Mouse (Mus musculus): ENCODE measurements around the gene Vcan.

The Vcan gene

DNA sequence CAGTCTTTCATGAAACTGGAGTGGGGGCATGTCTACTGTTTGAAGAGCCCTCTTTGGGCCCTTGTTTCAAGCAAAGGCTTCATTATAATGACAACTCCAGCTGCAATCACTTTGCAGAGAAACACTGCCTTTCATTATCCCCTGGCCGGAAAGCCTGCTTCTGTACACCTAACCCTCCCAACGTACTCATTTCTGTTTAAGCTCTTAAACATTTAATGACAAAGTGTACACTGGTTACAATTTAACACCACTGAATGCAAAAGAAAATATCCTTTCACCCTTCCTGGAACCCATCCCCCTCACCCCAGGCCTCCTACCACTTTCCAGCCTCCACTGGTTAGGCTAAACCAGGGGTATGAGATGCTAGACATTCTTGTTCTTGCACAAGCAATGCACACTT is 15.8 kb downstream of the Vcan start:
- no peak for DNase-seq (ENCODE audit: low read depth, low spot score)

- DNase-seq (ENCODE audit: low read depth, low spot score): no peak
Measured at GRCm38 (mm10) chr13:89720497-89720896, 21.8 kb downstream of the Vcan start.

- no peak for DNase-seq (ENCODE audit: low read depth, low spot score)
Measured at GRCm38 (mm10) chr13:89709497-89710201, 32.7 kb downstream of the Vcan start.

DNA sequence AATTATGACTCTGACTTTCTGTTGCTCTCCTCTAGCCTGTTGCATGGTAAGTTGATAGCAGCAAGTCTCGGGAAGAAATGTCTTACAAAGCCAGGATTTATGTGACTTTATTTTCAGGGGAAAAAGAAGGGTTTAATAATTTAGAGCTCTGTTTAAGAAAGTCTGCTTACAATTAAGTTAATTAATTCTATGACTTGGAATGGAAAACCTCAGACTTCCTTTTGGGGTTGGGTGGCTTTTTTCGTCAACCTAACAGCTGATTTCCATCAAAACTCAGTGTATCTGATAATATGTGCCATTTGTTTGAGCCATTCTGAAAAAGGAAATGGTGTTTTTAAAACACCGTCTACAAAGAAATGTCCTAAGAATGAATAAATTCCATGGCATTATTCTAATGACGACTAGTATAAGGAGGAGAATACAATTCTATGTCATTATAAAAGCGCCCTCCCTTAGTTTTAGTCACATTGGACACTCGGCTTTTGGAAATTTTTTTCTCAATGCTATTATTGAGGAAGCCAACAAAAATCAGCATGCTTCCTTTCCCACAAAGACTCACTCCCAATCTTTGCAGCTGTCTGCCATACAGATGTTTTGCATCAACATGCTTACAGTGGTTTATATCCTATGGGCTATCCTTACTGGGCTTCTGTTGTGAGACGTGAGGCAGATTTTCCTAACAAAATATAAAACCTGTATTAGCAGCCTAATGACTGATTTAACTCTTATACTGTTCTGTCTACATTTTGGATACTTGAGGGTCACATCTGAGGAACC is 34.0 kb downstream of the Vcan start:
- DNase-seq (ENCODE audit: low read depth, low spot score): no peak

DNA sequence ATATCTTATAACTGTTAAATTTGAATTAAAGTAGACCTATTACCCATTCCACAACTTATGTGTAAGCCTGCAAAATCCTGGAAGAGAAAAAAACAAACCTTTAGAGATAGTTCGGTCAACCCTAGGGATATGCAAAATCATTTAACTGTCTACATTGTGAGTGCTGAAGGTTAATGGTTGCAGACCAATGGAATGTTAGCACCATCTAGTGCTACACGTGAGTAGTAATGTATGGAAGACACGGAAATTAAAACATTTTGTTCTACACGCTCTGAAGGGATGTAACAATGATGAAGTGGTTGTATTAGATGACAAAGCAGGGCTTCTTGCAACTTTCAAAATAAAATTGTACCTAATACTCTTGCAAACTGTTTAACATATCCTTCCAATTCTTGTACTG is 39.9 kb downstream of the Vcan start:
- DNase-seq (ENCODE audit: low read depth, low spot score): no peak

GRCm38 (mm10) chr13:89699998-89700555 is 42.2 kb downstream of the Vcan start:
- DNase-seq (ENCODE audit: low read depth, low spot score): no peak

DNA sequence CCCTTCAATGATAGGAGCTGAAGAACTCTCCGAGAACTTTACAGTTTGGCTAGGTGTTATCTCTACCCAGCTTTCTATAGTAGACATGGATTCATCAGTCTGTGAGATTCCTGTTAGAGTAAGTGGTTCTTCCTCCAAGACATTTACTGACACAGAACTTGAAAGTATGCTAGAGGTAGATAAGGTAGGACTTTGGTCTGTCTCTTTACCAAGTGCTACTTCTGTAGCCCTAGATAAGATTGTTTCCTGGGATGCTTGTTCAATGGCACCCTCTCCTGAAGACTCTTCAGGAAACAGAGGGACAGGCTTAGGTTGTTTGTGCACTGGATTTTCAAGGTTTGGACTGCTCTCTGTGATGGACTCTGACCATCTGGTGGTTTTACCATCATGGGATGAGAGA is 49.7 kb downstream of the Vcan start:
- no peak for DNase-seq (ENCODE audit: low read depth, low spot score)

DNA sequence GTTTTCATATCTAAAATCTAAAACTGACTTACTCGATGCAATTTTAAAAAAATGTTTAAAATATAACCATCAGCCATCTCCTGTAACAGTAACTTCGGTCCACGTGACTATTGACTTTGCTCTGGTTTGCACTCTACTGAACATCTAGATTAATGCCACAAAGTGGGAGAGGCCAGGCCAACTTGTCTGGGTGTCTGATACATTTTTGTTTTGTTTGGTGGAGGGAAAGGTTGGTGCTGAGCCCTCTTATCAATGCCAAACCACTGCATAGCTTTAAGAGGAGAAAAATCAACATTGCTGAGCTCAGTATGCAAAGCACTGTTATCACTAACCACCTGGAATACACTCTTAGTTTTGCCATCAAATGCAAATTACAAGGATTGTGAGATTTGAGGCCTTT is 58.8 kb downstream of the Vcan start:
- no peak for DNase-seq (ENCODE audit: low read depth, low spot score)

GRCm38 (mm10) chr13:89682254-89682653 is 60.1 kb downstream of the Vcan start:
- DNase-seq (ENCODE audit: low read depth, low spot score): no peak

GRCm38 (mm10) chr13:89679756-89680155 is 62.6 kb downstream of the Vcan start:
- DNase-seq (ENCODE audit: low read depth, low spot score): no peak

- DNase-seq (ENCODE audit: low read depth, low spot score): no peak
Measured at GRCm38 (mm10) chr13:89670505-89670904, 71.8 kb downstream of the Vcan start.

GRCm38 (mm10) chr13:89668981-89669880 is 73.1 kb downstream of the Vcan start:
- DNase-seq (ENCODE audit: low read depth, low spot score): no peak

- DNase-seq (ENCODE audit: low read depth, low spot score): peak; percentile 16
Measured at GRCm38 (mm10) chr13:89668069-89668468, 74.2 kb downstream of the Vcan start.

GRCm38 (mm10) chr13:89661688-89662087 is 80.6 kb downstream of the Vcan start:
- no peak for DNase-seq (ENCODE audit: low read depth, low spot score)

DNA sequence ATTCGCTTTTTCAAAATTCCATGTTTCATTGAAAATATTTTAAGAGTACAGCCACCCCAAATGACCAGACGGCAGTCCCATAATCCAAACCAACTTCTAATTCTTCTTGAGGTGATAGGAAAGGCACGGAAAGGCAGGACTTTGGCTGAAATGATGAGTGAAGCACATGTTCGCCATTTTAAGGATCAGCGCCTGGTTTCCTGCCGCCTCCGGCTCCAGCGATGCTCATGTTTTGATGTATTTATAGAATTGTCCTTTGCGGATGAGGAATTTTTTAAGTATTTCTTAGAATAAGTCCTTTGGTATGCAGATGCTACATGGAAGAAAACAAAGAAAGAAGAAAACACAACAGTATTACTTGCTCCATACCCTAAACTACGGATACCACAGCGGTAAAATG is 85.3 kb downstream of the Vcan start:
- DNase-seq (ENCODE audit: low read depth, low spot score): no peak

DNA sequence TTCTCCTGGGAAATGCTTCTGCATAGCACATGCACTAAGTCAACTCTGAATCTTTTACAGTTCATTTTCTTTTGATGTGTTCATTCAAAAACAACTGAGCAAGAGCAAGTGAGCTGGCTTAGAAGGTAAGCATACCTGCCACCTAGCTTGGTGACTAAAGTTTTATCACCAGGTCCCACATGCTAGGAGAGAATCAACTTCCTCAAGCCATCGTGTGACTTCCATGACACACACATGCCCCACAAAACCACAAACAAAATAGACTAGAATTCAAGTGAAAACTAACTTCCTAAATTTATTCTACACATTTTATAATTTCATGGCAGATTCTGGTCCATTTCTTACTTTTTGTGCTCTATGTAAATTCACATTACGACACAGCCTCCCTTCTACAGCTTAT is 89.0 kb downstream of the Vcan start:
- no peak for DNase-seq (ENCODE audit: low read depth, low spot score)

DNA sequence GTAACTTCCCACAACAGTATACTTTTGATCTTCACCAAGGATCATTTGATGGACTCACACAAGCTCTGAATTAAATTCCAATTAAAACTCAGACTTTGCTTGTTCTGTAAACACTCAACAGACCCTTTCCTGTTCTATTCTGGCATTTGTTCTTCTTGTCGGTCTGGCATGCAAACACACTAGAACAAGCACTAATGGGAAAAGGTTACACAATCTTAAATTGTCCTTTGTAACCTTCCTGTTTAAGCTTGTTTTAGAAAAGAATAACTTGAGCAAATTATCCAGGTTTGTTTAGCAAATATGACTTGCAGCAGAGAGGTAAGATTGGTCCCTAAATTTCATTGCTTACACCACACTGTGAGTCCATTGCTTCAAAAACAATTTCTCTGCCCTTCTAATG is 89.5 kb downstream of the Vcan start:
- no peak for DNase-seq (ENCODE audit: low read depth, low spot score)

GRCm38 (mm10) chr13:89645589-89645988 is 96.7 kb downstream of the Vcan start:
- no peak for DNase-seq (ENCODE audit: low read depth, low spot score)

DNA sequence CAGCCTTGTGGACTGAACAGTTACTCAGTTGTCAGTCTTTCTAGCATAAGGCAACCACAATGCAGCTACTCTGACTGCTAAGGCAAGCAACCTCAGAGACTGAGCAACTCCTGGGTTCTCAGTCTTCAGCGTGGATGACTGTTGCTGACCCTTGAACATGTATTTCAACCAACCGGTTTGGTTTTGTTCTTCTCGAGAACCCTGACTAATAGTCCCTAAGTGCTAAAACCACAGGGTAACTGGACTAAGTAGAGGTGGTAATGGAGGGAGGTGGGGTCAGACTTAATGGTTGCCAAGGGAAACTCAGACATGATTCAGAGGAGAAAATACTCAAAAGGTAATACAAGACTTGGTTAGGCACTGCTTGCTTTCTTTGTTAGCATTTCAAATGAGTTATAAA is 105.3 kb downstream of the Vcan start:
- DNase-seq (ENCODE audit: low read depth, low spot score): no peak

DNA sequence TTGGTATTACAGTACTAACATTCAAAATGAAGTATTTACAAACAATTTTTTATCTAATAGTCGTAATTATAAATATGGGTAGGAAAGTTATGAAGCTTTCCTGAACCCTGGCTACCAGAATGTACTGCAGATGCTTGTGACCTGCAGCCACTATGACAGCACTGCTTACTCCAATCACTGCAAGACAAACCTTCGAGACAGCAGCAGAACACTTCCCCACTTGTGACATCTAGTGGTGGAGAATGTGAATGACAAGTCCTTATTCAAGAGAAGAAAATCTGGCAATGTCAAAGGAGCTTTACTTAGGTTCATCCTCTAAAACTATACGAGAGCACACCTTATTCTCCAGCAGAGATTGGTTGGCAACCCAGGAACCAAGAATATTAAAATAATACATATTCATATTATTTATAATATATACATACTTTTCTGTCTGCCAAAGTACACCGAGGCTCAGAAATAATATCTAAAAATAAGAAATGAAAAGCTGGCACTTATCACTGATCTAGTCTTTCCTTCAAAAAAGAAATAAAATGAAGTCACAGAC is 108.1 kb downstream of the Vcan start:
- DNase-seq (ENCODE audit: low read depth, low spot score): peak; percentile 29

DNA sequence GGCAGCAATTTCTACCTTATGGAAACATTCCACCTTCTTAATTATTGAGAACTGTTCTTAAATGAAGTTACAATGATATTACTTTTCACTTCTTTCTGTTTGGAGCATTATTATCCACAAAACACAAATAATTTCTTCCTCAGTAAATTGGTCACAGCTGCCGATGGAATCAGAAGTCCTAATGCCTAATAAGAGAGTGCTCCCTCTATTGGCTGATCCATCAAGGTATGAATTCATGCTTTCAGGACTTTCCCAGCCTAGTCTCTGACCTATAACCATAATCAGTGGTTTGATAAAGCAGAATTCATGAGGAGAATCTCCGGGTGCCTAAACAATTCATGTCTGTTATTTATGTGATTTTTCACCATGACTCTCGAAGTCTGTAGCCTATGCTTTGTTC is 123.2 kb downstream of the Vcan start:
- no peak for DNase-seq (ENCODE audit: low read depth, low spot score)

GRCm38 (mm10) chr13:89607399-89607798 is 134.9 kb downstream of the Vcan start:
- no peak for DNase-seq (ENCODE audit: low read depth, low spot score)
